Mouse (Mus musculus): Measurements from ENCODE around the gene Pigf. TPM values are rescaled to one million over a fixed set of nuclear protein-coding genes. Genes with fewer than 3 reads are reported as not detected.
"Not testable (repeated sequence)": the region's sequence is repeated elsewhere in the genome, so short reads cannot be mapped to it uniquely, and the experiment has no call there.

The Pigf gene
- 37.4 and 37.9 TPM in 2 replicates for polyA plus RNA-seq (2014; fragmentation: Nextera tagmentation; extraction: Ambion mirVana)

GRCm38 (mm10) chr17:87025269-87025949 is at the start of gene Pigf, which contains the start of gene Cript:
Gene Pigf, minus strand, starts transcription at chr17:87025406.
Gene Cript, plus strand, starts transcription at chr17:87025550.
- Histone ChIP-seq H3K9me3 (ENCODE audit: control insufficient read depth, low read length) (no peaks in the 10 kb centered on the region), H3K27ac (replicated peaks; ENCODE audit: low read depth, low read length) (no peak within 1 kb of the TSS), H3K4me1 (ENCODE audit: control insufficient read depth, insufficient read depth, low read length) (no peaks in the 10 kb centered on the region), H3K27me3 (ENCODE audit: control insufficient read depth, insufficient read depth, low read length) (no peaks in the 10 kb centered on the region), H3K4me3 (ENCODE audit: low read depth, low read length) (peak within 1 kb of the TSS; percentile 78), H3K9ac (ENCODE audit: low read length) (peak within 1 kb of the TSS; percentile 65), H3K36me3 (ENCODE audit: control insufficient read depth, insufficient read depth, low read length) (no peaks in the 10 kb centered on the region; the same call in 1 of the 2 replicates), H3K4me2 (ENCODE audit: low read depth, severe bottlenecking) (peak within 1 kb of the TSS; percentile 76)
- ATAC-seq (ENCODE audit: insufficient number of reproducible peaks, low FRiP score, low TSS enrichment, low read depth) (peak; percentile 99), DNase-seq (ENCODE audit: low spot score) (peak; percentile 98)
- WGBS = under 1% methylated on average over 43 of the region's 43 CpGs

- Histone ChIP-seq H3K27ac (replicated peaks; ENCODE audit: low read depth, low read length) (no peak overlapping the region), H3K9me3 (ENCODE audit: control insufficient read depth, low read length) (no peaks in the 10 kb centered on the region), H3K36me3 (ENCODE audit: control insufficient read depth, insufficient read depth, low read length) (no peaks in the 10 kb centered on the region), H3K9ac (ENCODE audit: low read length) (no peak overlapping the region), H3K4me2 (ENCODE audit: low read depth, severe bottlenecking) (no peak overlapping the region), H3K4me3 (ENCODE audit: low read depth, low read length) (no peak overlapping the region), H3K27me3 (ENCODE audit: control insufficient read depth, insufficient read depth, low read length) (no peaks in the 10 kb centered on the region), H3K4me1 (ENCODE audit: control insufficient read depth, insufficient read depth, low read length) (no peaks in the 10 kb centered on the region)
- no peak for DNase-seq (ENCODE audit: low spot score)
- ATAC-seq (ENCODE audit: insufficient number of reproducible peaks, low FRiP score, low TSS enrichment, low read depth) = no peak
These were observed 48.3 kb upstream of the Pigf start for GRCm38 (mm10) chr17:87073470-87073869.

GRCm38 (mm10) chr17:87072766-87073440 is 47.7 kb upstream of the Pigf start:
- Histone ChIP-seq H3K4me2 (ENCODE audit: low read depth, severe bottlenecking) (no peak overlapping the region), H3K9me3 (ENCODE audit: control insufficient read depth, low read length) (no peaks in the 10 kb centered on the region), H3K27ac (replicated peaks; ENCODE audit: low read depth, low read length) (no peak overlapping the region), H3K36me3 (ENCODE audit: control insufficient read depth, insufficient read depth, low read length) (no peaks in the 10 kb centered on the region), H3K9ac (ENCODE audit: low read length) (no peak overlapping the region), H3K4me3 (ENCODE audit: low read depth, low read length) (no peak overlapping the region), H3K27me3 (ENCODE audit: control insufficient read depth, insufficient read depth, low read length) (no peaks in the 10 kb centered on the region), H3K4me1 (ENCODE audit: control insufficient read depth, insufficient read depth, low read length) (no peaks in the 10 kb centered on the region)
- DNase-seq (ENCODE audit: low spot score) = no peak
- 59% methylated on average over 5 of the region's 5 CpGs for WGBS
- no peak for ATAC-seq (ENCODE audit: insufficient number of reproducible peaks, low FRiP score, low TSS enrichment, low read depth)

- WGBS = 100% methylated on average over 1 of the region's 1 CpGs
- H3K27me3 ChIP-seq (ENCODE audit: control insufficient read depth, insufficient read depth, low read length); H3K4me1 ChIP-seq (ENCODE audit: control insufficient read depth, insufficient read depth, low read length); H3K36me3 ChIP-seq (ENCODE audit: control insufficient read depth, insufficient read depth, low read length); H3K4me3 ChIP-seq (ENCODE audit: low read depth, low read length); ATAC-seq (ENCODE audit: insufficient number of reproducible peaks, low FRiP score, low TSS enrichment, low read depth); H3K9me3 ChIP-seq (ENCODE audit: control insufficient read depth, low read length); H3K27ac ChIP-seq (replicated peaks; ENCODE audit: low read depth, low read length); H3K4me2 ChIP-seq (ENCODE audit: low read depth, severe bottlenecking); H3K9ac ChIP-seq (ENCODE audit: low read length); DNase-seq (ENCODE audit: low spot score): not testable (repeated sequence)
These were observed 47.0 kb upstream of the Pigf start for GRCm38 (mm10) chr17:87072183-87072582.

GRCm38 (mm10) chr17:87068997-87069396 is 43.8 kb upstream of the Pigf start:
- DNase-seq (ENCODE audit: low spot score) (no peak), ATAC-seq (ENCODE audit: insufficient number of reproducible peaks, low FRiP score, low TSS enrichment, low read depth) (no peak)
- Histone ChIP-seq H3K27ac (replicated peaks; ENCODE audit: low read depth, low read length) (no peak overlapping the region), H3K4me1 (ENCODE audit: control insufficient read depth, insufficient read depth, low read length) (no peaks in the 10 kb centered on the region), H3K4me3 (ENCODE audit: low read depth, low read length) (no peak overlapping the region), H3K27me3 (ENCODE audit: control insufficient read depth, insufficient read depth, low read length) (no peaks in the 10 kb centered on the region), H3K9me3 (ENCODE audit: control insufficient read depth, low read length) (no peaks in the 10 kb centered on the region), H3K9ac (ENCODE audit: low read length) (no peak overlapping the region), H3K36me3 (ENCODE audit: control insufficient read depth, insufficient read depth, low read length) (no peaks in the 10 kb centered on the region), H3K4me2 (ENCODE audit: low read depth, severe bottlenecking) (no peak overlapping the region)
- WGBS = 89% methylated on average over 4 of the region's 4 CpGs

GRCm38 (mm10) chr17:87063969-87064368 is 38.8 kb upstream of the Pigf start:
- H3K4me1 ChIP-seq (ENCODE audit: control insufficient read depth, insufficient read depth, low read length) = no peaks in the 10 kb centered on the region
- ATAC-seq (ENCODE audit: insufficient number of reproducible peaks, low FRiP score, low TSS enrichment, low read depth) = no peak

GRCm38 (mm10) chr17:87063461-87063860 is 38.3 kb upstream of the Pigf start:
- H3K27ac ChIP-seq (replicated peaks; ENCODE audit: low read depth, low read length) = no peak overlapping the region
- 86% methylated on average over 7 of the region's 7 CpGs for WGBS
- H3K4me1 ChIP-seq (ENCODE audit: control insufficient read depth, insufficient read depth, low read length) = no peaks in the 10 kb centered on the region
- H3K36me3 ChIP-seq (ENCODE audit: control insufficient read depth, insufficient read depth, low read length) = no peaks in the 10 kb centered on the region
- no peaks in the 10 kb centered on the region for H3K9me3 ChIP-seq (ENCODE audit: control insufficient read depth, low read length)
- no peak overlapping the region for H3K9ac ChIP-seq (ENCODE audit: low read length)
- no peak overlapping the region for H3K4me2 ChIP-seq (ENCODE audit: low read depth, severe bottlenecking)
- H3K27me3 ChIP-seq (ENCODE audit: control insufficient read depth, insufficient read depth, low read length) = no peaks in the 10 kb centered on the region
- DNase-seq (ENCODE audit: low spot score) = no peak
- no peak for ATAC-seq (ENCODE audit: insufficient number of reproducible peaks, low FRiP score, low TSS enrichment, low read depth)
- H3K4me3 ChIP-seq (ENCODE audit: low read depth, low read length) = no peak overlapping the region

More at GRCm38 (mm10) chr17:87063969-87064368, 38.8 kb upstream of the Pigf start:
- no peak for DNase-seq (ENCODE audit: low spot score)
- Histone ChIP-seq H3K36me3 (ENCODE audit: control insufficient read depth, insufficient read depth, low read length) (no peaks in the 10 kb centered on the region), H3K27ac (replicated peaks; ENCODE audit: low read depth, low read length) (no peak overlapping the region), H3K9ac (ENCODE audit: low read length) (no peak overlapping the region), H3K27me3 (ENCODE audit: control insufficient read depth, insufficient read depth, low read length) (no peaks in the 10 kb centered on the region), H3K9me3 (ENCODE audit: control insufficient read depth, low read length) (no peaks in the 10 kb centered on the region), H3K4me3 (ENCODE audit: low read depth, low read length) (no peak overlapping the region), H3K4me2 (ENCODE audit: low read depth, severe bottlenecking) (no peak overlapping the region)
- 79% methylated on average over 6 of the region's 6 CpGs for WGBS

GRCm38 (mm10) chr17:87062639-87063038 is 37.4 kb upstream of the Pigf start:
- Histone ChIP-seq H3K4me1 (ENCODE audit: control insufficient read depth, insufficient read depth, low read length) (peaks cover 3% of the 10 kb centered on the region; the same call in 1 of the 2 replicates), H3K9ac (ENCODE audit: low read length) (no peak overlapping the region), H3K4me3 (ENCODE audit: low read depth, low read length) (no peak overlapping the region), H3K9me3 (ENCODE audit: control insufficient read depth, low read length) (no peaks in the 10 kb centered on the region), H3K27me3 (ENCODE audit: control insufficient read depth, insufficient read depth, low read length) (no peaks in the 10 kb centered on the region), H3K4me2 (ENCODE audit: low read depth, severe bottlenecking) (no peak overlapping the region), H3K36me3 (ENCODE audit: control insufficient read depth, insufficient read depth, low read length) (no peaks in the 10 kb centered on the region), H3K27ac (replicated peaks; ENCODE audit: low read depth, low read length) (no peak overlapping the region)
- DNase-seq (ENCODE audit: low spot score) = no peak
- ATAC-seq (ENCODE audit: insufficient number of reproducible peaks, low FRiP score, low TSS enrichment, low read depth) = no peak
- 86% methylated on average over 9 of the region's 9 CpGs for WGBS
